Mouse (Mus musculus) heart, adult 8-10 months (tissue): Measurements from ENCODE around the gene Gpr176. TPM values are rescaled to one million over a fixed set of nuclear protein-coding genes. Genes with fewer than 3 reads are reported as not detected.

Experiments
- DNase-seq: peaks from one replicate; pipeline ENCODE4 v3.0.0; 2022; ENCODE audit warnings: low spot score
- total RNA-seq, 4 experiments: library from RNA; stranded (reverse); gene quantifications; 2 replicates each; pipeline ENCODE4 v1.2.4; 2022

Gpr176 gene
- total RNA-seq, 4 experiments from 2014 or later = 0.08 to 0.11 TPM; not detected in 2

- DNase-seq = peak; percentile 29
Observed at GRCm38 (mm10) chr2:118373572-118374279, 507 bp upstream of the Gpr176 start.

GRCm38 (mm10) chr2:118372561-118372900, 688 bp downstream of the Gpr176 start:
- DNase-seq = no peak

- DNase-seq = no peak
Observed at GRCm38 (mm10) chr2:118371841-118372240, 1.4 kb downstream of the Gpr176 start.

- no peak for DNase-seq
Observed at GRCm38 (mm10) chr2:118355138-118355719, 18.0 kb downstream of the Gpr176 start.

DNA sequence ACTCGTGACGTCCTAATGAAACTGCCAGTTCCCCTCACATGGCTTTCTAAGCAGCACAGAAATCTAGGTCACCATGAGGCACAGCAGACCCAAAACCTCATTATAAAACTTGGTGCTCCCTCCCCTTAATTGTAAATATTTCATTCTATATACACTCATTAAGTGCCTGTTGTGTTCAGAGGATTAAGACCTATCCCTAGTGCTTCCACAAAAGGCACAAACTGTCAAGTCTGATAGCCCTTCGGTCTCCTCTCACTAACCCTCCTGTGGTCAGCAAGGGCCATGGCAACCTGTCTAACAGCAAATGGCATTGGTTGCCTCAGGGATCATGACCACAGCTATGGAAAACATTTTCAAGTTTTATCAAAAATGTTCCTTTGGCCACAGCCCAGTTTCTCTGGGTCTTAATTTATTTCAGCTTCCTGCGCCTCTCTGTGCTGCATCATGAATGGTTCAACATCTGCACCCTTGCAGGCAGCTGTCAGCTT, 19.3 kb downstream of the Gpr176 start:
- DNase-seq = no peak

GRCm38 (mm10) chr2:118353498-118353897, 19.7 kb downstream of the Gpr176 start:
- no peak for DNase-seq

GRCm38 (mm10) chr2:118345535-118345934, 27.7 kb downstream of the Gpr176 start:
- no peak for DNase-seq

DNA sequence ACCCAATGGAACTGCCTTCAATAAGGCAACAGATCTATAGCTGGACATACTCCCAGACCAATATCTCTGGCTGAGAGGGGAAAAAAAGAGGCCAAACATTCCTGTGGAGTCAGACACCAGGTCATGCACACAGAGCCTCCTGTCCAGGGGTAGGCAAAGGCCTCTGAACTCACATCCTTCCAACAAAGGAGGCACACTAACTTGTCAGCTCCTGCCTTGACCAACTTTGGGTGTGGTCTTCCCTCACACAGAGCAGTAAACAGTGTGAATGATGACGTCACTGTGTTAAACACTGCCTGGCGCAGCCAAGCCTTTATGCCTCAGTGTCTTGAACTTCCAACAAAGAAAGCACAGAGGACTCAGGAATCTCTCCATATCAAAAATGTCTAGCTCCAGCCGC, 29.3 kb downstream of the Gpr176 start:
- no peak for DNase-seq

- no peak for DNase-seq
Observed at GRCm38 (mm10) chr2:118341295-118341694, 31.9 kb downstream of the Gpr176 start.

- no peak for DNase-seq
Observed at GRCm38 (mm10) chr2:118336084-118336483, 37.1 kb downstream of the Gpr176 start.

GRCm38 (mm10) chr2:118322663-118323062, 50.6 kb downstream of the Gpr176 start:
- DNase-seq = no peak

DNA sequence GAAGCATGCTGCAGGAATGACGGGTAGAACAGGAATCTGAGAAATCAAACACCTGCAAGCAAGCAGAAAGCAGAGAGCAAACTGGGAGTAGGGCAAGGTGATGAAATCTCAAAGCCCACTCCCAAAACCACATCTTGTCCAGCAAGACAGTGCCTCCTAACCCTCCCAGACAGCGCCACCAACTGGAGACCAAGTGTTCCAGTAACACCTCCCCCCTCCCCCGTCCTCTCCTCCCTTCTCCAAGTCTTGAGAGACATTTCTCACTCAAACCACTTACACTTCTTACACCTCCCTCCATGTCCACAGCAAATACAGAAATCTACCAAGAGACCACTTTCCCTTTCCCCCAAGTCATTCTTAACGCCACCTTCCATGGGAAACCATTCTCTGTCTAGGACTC, 51.4 kb downstream of the Gpr176 start:
- DNase-seq = no peak

DNA sequence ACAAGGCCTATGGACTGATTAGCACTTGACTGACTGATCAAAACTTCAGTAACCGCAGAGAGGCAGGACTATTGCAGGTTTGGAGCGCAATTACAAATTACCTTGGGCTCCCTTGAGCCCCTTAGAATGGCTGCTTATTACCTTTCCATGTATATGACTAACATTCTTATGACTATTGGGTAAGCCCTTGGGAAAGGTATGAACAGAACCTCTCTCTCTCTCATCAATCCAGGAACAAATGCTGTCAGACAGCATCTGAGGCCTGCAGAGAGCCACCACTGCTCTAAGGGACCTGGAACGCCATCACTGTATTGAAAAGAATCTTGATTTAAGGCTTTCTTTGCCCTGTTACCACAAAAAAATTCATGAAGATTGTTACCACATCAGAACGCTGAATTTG, 52.1 kb downstream of the Gpr176 start:
- no peak for DNase-seq

DNA sequence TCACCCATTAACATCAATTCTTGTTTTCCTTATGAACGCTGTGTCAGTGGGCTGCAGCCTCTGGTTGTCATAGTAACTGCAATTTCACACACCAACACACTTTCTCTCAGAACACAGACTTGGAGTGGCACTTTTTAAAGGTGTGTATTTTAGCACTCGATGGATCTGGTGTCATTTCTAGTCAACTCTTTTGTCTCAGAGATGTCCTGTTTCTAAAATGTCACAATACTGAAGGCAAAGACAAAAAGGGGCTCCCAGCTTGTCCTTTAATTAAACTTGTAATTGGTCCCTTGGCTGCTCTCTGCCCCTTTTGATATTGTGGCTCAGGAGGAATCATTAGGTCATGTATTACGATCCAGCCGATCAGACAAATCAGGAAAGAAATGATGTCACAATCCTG, 52.7 kb downstream of the Gpr176 start:
- no peak for DNase-seq

GRCm38 (mm10) chr2:118319176-118319575, 54.0 kb downstream of the Gpr176 start:
- DNase-seq = no peak

DNA sequence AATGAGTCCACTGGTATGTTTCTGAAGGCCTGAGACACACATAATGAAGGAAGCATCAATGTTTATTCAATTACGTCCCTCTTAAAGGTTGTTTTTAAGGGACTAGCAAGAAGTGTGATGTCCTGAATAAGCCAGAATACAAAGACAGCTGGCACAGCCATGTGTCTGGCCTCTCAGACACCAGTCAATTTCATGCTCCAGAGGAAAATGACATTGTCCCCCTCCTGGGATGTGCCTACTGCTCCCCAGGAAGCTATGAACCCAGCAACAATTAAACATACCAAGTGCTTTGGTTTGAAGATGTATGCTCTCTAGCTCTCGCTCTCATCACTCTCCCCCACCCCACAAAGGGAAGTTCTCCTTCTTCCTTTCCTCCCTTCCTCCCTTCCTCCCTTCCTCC, 56.3 kb downstream of the Gpr176 start:
- no peak for DNase-seq

GRCm38 (mm10) chr2:118315656-118316402, 57.4 kb downstream of the Gpr176 start:
- DNase-seq = no peak

GRCm38 (mm10) chr2:118307561-118307960, 65.7 kb downstream of the Gpr176 start:
- DNase-seq = no peak

DNA sequence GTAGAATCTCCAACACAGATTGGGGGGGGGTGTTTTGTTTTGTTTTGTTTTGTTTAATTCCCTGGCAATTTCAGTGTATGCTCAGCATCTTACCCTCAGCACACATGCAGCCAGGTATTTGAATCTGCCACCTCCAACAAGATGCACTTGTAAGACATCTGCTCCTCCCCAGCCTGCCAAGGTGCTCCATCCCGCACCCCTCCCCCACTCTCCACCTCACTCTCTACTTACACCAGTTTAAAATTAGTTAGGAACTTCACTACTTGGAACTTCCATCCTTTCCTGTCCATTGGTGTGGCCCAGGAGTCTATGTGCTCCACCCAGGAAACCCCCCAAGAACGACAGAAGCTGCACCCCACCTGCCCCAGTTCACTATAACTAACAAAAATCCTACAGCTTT, 66.3 kb downstream of the Gpr176 start:
- no peak for DNase-seq

DNA sequence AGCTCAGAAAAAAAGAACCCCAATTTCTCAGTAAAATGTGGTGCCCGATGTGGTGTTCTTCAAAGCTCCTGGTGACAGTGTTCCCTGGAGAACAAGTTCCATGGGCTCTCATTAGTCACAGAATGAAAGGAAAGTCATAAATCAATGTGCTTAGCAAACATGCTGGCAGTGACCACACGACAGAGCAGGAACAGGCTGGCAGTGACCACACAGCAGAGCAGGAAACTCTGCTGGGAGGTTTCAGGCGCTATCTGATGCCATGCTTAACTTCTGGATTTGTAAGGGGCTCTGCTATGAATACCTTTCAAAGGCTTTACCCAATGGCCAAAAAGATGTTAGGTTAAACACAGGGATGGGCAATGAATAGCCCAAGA, 66.7 kb downstream of the Gpr176 start:
- DNase-seq = no peak

GRCm38 (mm10) chr2:118305827-118306521, 67.2 kb downstream of the Gpr176 start:
- DNase-seq = no peak

DNA sequence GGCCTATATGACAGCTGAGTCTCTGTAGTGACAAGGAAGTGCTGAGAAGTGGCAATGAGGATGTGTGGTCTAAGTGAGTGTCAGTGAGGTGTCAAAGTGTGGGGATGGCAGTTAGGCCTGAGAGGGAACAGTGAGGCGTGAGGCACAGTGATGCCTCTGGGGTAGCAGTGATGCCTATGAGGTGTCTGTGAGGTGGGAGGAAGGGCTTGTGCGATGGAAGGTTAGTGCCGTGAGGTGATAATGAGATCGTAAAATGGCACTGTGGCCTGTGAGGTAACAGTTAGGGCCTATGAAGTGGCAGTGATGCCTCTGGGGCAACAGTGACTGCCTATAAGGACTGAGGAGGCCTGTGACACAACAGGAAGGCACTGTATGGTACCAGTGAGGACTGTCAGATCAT, 69.8 kb downstream of the Gpr176 start:
- DNase-seq = no peak
